Mouse (Mus musculus) hindbrain, embryonic 15.5 days (tissue): ENCODE measurements around the gene Nup153. TPM values are rescaled to one million over a fixed set of nuclear protein-coding genes. Genes with fewer than 3 reads are reported as not detected.

Experiments
- ATAC-seq: fragments of 200-750 bp; cut with Nextera tagmentation; 2 replicates; pipeline ENCODE4 v1.8.0; 2017; ENCODE audit warnings: low read depth, moderate number of reproducible peaks, moderate TSS enrichment; ENCODE audit not compliant: low FRiP score
- H3K27ac ChIP-seq: fragments of 300-500 bp; sonication (generic); replicated peaks from 2 replicates; pipeline ENCODE4 v1.5.1; 2015; ENCODE audit warnings: mild to moderate bottlenecking, inconsistent platforms
- H3K27me3 ChIP-seq: fragments of 300-500 bp; sonication (generic); 2 replicates; pipeline ENCODE4 v1.6.1; 2015; ENCODE audit warnings: control low read depth, inconsistent platforms
- H3K36me3 ChIP-seq: fragments of 300-500 bp; sonication (generic); 2 replicates; pipeline ENCODE4 v1.6.1; 2015; ENCODE audit warnings: control low read depth, inconsistent platforms
- H3K4me1 ChIP-seq: fragments of 300-500 bp; sonication (generic); replicated peaks from 2 replicates; pipeline ENCODE4 v1.6.1; 2015; ENCODE audit warnings: control low read depth, inconsistent platforms
- H3K4me2 ChIP-seq: fragments of 300-500 bp; sonication (generic); 2 replicates; pipeline ENCODE4 v1.6.1; 2015; ENCODE audit warnings: moderate library complexity, mild to moderate bottlenecking, inconsistent platforms
- H3K4me3 ChIP-seq: fragments of 300-500 bp; sonication (generic); 2 replicates; pipeline ENCODE4 v1.5.1; 2015; ENCODE audit warnings: mild to moderate bottlenecking, inconsistent platforms
- H3K9ac ChIP-seq: fragments of 300-500 bp; sonication (generic); 2 replicates; pipeline ENCODE4 v1.6.1; 2015; ENCODE audit warnings: inconsistent platforms
- H3K9me3 ChIP-seq: fragments of 300-500 bp; sonication (generic); 2 replicates; pipeline ENCODE4 v1.6.1; 2016; ENCODE audit warnings: control low read depth, inconsistent platforms
- WGBS: fragments of 180-500 bp; shearing (Covaris S2); methylation state at CpG from one replicate; pipeline ENCODE4 v1.1.7; 2015; 5-methylcytosine and 5-hydroxymethylcytosine counted together
- polyA plus RNA-seq: library from polyadenylated mRNA; unstranded; fragments of >200 nt; fragmentation: Nextera tagmentation; extraction: Ambion mirVana; gene quantifications from 2 replicates; pipeline ENCODE4 v1.2.1, GENCODE M21; 2015

Gene Nup153
- polyA plus RNA-seq = 18.3 and 19.9 TPM in 2 replicates

- Histone ChIP-seq H3K9ac (peak within 1 kb of the TSS; percentile 75), H3K4me2 (peak within 1 kb of the TSS; percentile 91), H3K9me3 (no peaks in the 10 kb centered on the region), H3K27me3 (no peaks in the 10 kb centered on the region), H3K4me1 (peaks cover 23% of the 10 kb centered on the region), H3K36me3 (no peaks in the 10 kb centered on the region), H3K27ac (peak within 1 kb of the TSS; percentile 89), H3K4me3 (peak within 1 kb of the TSS; percentile 85)
- WGBS = under 1% methylated on average over 46 of the region's 51 CpGs
- peak; percentile 95 for ATAC-seq
Measured at GRCm38 (mm10) chr13:46727837-46728268, at the start of gene Nup153. TSS of gene Nup153 (minus strand) at chr13:46727940.

DNA sequence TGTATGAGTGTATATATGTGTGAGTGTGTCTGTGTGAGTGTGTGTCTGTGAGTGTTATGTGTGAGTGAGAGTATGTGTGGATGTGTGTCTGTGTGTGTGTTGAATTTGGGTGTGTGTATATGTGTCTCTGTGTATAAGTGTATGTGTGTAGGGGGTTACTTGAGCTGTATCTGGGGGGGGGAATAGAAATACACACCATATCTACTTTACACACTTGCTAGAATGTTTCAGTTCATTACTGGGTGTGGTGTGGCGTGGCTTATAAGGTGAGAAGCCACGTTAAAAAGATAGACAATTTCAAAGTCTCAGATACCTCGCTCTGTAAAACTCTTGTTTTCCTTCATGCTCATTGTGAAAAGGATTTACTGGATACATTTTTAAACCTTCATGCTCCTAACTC is 49.7 kb upstream of the Nup153 start:
- H3K27ac ChIP-seq = no peak overlapping the region
- peaks cover 22% of the 10 kb centered on the region for H3K36me3 ChIP-seq
- H3K4me3 ChIP-seq = no peak overlapping the region
- H3K4me2 ChIP-seq = no peak overlapping the region
- H3K4me1 ChIP-seq = no peaks in the 10 kb centered on the region
- H3K9me3 ChIP-seq = no peaks in the 10 kb centered on the region
- no peak overlapping the region for H3K9ac ChIP-seq
- no peak for ATAC-seq
- H3K27me3 ChIP-seq = no peaks in the 10 kb centered on the region
- 97% methylated on average over 3 of the region's 3 CpGs for WGBS

DNA sequence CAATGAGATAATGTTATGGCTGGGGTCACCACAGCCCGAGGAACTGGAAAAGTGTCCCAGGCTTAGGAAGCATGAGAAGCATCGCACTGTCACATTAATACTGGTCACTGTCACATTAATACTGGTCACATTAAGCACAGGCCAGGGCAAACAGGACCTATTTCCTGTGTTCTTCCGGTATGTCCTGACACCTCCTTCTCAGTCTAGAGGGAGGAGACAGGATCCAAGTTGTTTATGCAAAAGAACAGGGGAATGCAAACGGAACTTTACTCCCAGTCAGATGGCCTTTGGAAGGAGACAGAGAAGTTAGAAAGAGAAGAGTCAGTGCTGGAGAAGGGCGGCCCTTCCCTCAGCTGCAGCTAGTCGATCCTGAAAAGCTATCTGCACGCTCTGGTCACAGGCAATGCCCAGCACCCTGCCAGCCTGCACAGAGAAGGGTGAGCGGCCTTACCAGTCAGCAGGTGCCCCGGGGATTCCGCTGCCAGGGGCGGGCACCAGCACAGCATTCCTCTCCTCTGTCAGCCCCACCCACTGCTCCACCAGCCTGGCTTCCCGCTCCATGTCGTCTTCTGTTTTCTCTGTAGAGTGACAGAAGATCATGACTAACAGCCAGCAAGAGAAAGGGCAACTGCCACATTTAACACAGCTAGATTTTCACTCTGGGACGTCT is 49.0 kb upstream of the Nup153 start:
- H3K27ac ChIP-seq = no peak overlapping the region
- no peaks in the 10 kb centered on the region for H3K9me3 ChIP-seq
- no peak overlapping the region for H3K9ac ChIP-seq
- 85% methylated on average over 14 of the region's 14 CpGs for whole genome bisulfite sequencing
- H3K4me1 ChIP-seq = no peaks in the 10 kb centered on the region
- no peaks in the 10 kb centered on the region for H3K27me3 ChIP-seq
- H3K4me3 ChIP-seq = no peak overlapping the region
- no peak for ATAC-seq
- no peak overlapping the region for H3K4me2 ChIP-seq
- peaks cover 28% of the 10 kb centered on the region for H3K36me3 ChIP-seq

- H3K4me1 ChIP-seq = no peaks in the 10 kb centered on the region
- no peak overlapping the region for H3K27ac ChIP-seq
- H3K36me3 ChIP-seq = peaks cover 42% of the 10 kb centered on the region
- H3K4me3 ChIP-seq = no peak overlapping the region
- no peak overlapping the region for H3K4me2 ChIP-seq
- 96% methylated on average over 5 of the region's 5 CpGs for WGBS
- no peaks in the 10 kb centered on the region for H3K27me3 ChIP-seq
- H3K9me3 ChIP-seq = no peaks in the 10 kb centered on the region
- ATAC-seq = no peak
- no peak overlapping the region for H3K9ac ChIP-seq
Measured at GRCm38 (mm10) chr13:46774998-46775397, 47.3 kb upstream of the Nup153 start.

DNA sequence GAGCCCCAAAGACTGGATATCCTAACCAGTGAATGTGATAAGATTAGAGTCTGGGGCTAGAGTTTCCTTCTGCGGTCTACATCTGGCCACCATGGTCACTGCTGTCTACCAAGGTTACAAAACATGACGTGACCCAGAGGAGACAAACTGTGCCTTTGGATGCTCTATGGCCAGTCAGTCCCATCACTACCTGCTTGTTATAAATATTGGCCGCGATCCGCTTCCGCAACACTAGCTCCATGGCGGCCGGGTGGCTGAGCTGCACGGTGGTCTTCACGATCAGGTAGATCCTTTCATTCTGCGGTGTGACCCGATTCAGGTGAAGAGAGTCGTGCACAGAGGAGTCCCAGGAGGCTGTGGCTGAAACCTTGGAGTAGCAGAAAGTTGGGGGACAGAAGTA is 44.8 kb upstream of the Nup153 start:
- Histone ChIP-seq H3K4me3 (no peak overlapping the region), H3K4me1 (no peaks in the 10 kb centered on the region), H3K9me3 (no peaks in the 10 kb centered on the region), H3K27ac (no peak overlapping the region), H3K36me3 (peaks cover 54% of the 10 kb centered on the region), H3K27me3 (no peaks in the 10 kb centered on the region), H3K4me2 (no peak overlapping the region), H3K9ac (no peak overlapping the region)
- 98% methylated on average over 13 of the region's 13 CpGs for WGBS
- ATAC-seq = no peak

DNA sequence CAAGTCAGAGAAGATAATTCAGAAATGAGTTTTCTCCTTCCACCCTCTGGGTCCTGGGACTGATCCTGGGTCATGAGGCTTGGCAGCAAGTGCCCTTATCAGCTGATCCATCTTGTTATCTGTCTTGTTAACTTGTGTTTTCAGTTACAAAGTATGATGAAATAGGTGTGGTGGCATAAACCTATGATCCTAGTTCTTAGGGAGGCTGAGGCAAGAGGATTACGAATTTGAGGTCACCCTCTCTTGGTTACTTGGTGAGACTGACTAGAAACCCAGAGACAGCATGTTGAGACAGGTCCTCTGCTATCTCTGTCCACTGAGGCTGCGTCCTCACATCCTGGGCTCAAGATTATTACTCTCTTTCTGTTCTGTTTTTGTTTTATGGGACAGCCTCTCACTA is 37.6 kb upstream of the Nup153 start:
- H3K9me3 ChIP-seq = no peaks in the 10 kb centered on the region
- no peak overlapping the region for H3K4me2 ChIP-seq
- H3K27ac ChIP-seq = no peak overlapping the region
- WGBS = 97% methylated on average over 2 of the region's 2 CpGs
- no peak overlapping the region for H3K9ac ChIP-seq
- ATAC-seq = no peak
- H3K4me3 ChIP-seq = no peak overlapping the region
- no peaks in the 10 kb centered on the region for H3K4me1 ChIP-seq
- no peaks in the 10 kb centered on the region for H3K27me3 ChIP-seq
- H3K36me3 ChIP-seq = peaks cover 38% of the 10 kb centered on the region

DNA sequence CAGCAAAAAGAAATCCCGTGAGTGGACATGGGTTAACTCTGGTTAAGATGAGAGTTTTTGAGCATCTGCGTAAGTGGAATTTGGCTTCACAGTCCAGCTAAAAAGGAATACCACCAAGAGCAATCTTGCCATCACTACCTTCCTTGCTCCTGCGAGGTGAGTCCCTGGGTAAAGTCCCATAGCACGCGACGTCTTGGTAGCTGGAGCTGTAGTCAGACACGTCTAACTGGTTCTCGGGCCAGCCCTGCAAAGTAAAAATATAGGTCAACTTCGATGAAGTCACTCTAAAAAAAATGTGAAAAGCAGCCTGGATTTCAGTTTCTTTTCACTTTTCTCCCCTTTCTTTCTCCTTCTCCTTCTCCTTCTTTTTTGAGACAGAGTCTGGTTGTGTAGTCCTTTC is 35.5 kb upstream of the Nup153 start:
- H3K36me3 ChIP-seq = peaks cover 22% of the 10 kb centered on the region; the same call in 1 of the 2 replicates
- H3K4me2 ChIP-seq = no peak overlapping the region
- no peaks in the 10 kb centered on the region for H3K27me3 ChIP-seq
- no peak for ATAC-seq
- H3K4me3 ChIP-seq = no peak overlapping the region
- no peaks in the 10 kb centered on the region for H3K9me3 ChIP-seq
- H3K27ac ChIP-seq = no peak overlapping the region
- WGBS = 97% methylated on average over 9 of the region's 9 CpGs
- H3K4me1 ChIP-seq = no peaks in the 10 kb centered on the region
- H3K9ac ChIP-seq = no peak overlapping the region

DNA sequence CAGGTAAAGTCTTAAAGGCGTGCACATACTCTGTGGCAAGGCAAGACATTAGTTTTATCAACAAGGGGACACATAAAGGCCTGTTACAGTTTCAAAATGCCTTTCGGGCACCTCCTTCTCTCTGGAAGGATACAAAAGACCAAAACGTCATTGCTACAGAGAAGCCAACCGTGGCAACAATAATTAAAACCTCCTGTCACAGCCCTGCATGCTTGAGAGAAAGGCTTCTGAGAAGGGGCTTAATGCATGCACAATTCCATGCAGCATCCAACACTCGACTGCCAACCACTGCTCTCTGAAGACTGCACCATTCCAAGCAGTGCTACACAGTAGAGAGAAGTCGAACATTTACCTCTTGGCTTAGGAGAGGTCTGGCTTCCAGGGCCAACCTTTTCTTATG is 33.2 kb upstream of the Nup153 start:
- WGBS = 60% methylated on average over 6 of the region's 6 CpGs
- no peaks in the 10 kb centered on the region for H3K27me3 ChIP-seq
- no peak overlapping the region for H3K27ac ChIP-seq
- no peak overlapping the region for H3K4me3 ChIP-seq
- no peaks in the 10 kb centered on the region for H3K4me1 ChIP-seq
- no peaks in the 10 kb centered on the region for H3K9me3 ChIP-seq
- peaks cover 14% of the 10 kb centered on the region; the same call in 1 of the 2 replicates for H3K36me3 ChIP-seq
- H3K9ac ChIP-seq = no peak overlapping the region
- ATAC-seq = no peak
- no peak overlapping the region for H3K4me2 ChIP-seq

GRCm38 (mm10) chr13:46759281-46759809 is 31.6 kb upstream of the Nup153 start:
- 0 out of 2 replicates have a peak, but pooled peaks have one; percentile 23 for ATAC-seq
- WGBS = 30% methylated on average over 8 of the region's 8 CpGs
- Histone ChIP-seq H3K9me3 (no peaks in the 10 kb centered on the region), H3K4me1 (no peaks in the 10 kb centered on the region), H3K36me3 (peaks cover 7% of the 10 kb centered on the region; the same call in 1 of the 2 replicates), H3K4me2 (no peak overlapping the region), H3K4me3 (no peak overlapping the region), H3K27ac (no peak overlapping the region), H3K27me3 (no peaks in the 10 kb centered on the region), H3K9ac (no peak overlapping the region)

DNA sequence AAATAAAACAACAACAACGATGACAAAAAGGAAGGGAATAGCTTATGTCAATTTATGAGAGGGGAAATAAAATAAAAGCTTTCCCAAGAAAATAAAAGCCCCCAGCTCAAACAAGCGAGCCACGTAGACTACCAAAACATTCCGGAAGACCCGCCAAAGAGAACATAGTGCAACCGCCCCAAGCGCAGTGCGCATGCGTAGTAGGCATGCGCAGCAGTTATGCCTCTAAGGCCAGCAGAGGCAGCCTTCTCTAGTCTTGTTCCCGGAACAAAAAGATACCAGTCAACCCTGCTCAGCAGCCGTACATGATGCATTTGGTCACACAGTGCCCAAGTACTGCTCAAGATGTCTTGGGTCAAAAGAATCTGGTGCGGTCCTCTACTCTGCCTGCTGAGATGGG is 30.9 kb upstream of the Nup153 start:
- no peak overlapping the region for H3K9ac ChIP-seq
- ATAC-seq = no peak
- H3K27ac ChIP-seq = no peak overlapping the region
- no peaks in the 10 kb centered on the region for H3K27me3 ChIP-seq
- no peaks in the 10 kb centered on the region for H3K4me1 ChIP-seq
- no peaks in the 10 kb centered on the region for H3K9me3 ChIP-seq
- no peak overlapping the region for H3K4me3 ChIP-seq
- 94% methylated on average over 13 of the region's 13 CpGs for WGBS
- H3K36me3 ChIP-seq = peaks cover 7% of the 10 kb centered on the region; the same call in 1 of the 2 replicates
- no peak overlapping the region for H3K4me2 ChIP-seq

DNA sequence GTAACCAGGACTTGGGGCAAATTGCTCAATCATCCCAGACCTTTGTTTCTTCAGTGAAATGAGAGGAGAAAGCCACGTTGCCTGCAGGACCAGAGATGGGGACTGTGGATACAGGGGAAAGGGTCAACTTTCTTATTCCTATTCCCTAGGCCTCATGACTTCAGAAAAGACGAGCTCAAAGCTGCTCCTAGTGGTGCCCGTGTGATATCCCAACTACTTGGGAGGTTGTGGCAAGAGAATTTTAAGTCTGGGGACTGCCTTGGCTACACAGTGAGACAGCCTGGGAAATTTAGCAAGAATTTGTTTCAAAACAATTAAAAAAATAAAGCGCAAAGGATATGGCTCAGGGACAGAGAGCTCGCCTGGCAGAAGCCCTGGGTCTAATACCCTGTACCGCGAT is 30.2 kb upstream of the Nup153 start:
- H3K9me3 ChIP-seq = no peaks in the 10 kb centered on the region
- no peaks in the 10 kb centered on the region for H3K27me3 ChIP-seq
- no peak overlapping the region for H3K4me2 ChIP-seq
- no peak overlapping the region for H3K27ac ChIP-seq
- no peak overlapping the region for H3K9ac ChIP-seq
- no peak overlapping the region for H3K4me3 ChIP-seq
- 91% methylated on average over 7 of the region's 7 CpGs for WGBS
- peaks cover 3% of the 10 kb centered on the region; the same call in 1 of the 2 replicates for H3K36me3 ChIP-seq
- ATAC-seq = no peak
- no peaks in the 10 kb centered on the region for H3K4me1 ChIP-seq

GRCm38 (mm10) chr13:46753294-46753693 is 25.6 kb upstream of the Nup153 start:
- 88% methylated on average over 5 of the region's 5 CpGs for WGBS
- H3K4me3 ChIP-seq = no peak overlapping the region
- no peaks in the 10 kb centered on the region for H3K27me3 ChIP-seq
- peaks cover 20% of the 10 kb centered on the region for H3K36me3 ChIP-seq
- no peak for ATAC-seq
- H3K4me2 ChIP-seq = no peak overlapping the region
- H3K4me1 ChIP-seq = no peaks in the 10 kb centered on the region
- no peaks in the 10 kb centered on the region for H3K9me3 ChIP-seq
- no peak overlapping the region for H3K27ac ChIP-seq
- no peak overlapping the region for H3K9ac ChIP-seq
